Mouse (Mus musculus) lung, postnatal 0 days (tissue): ENCODE measurements around the gene Kif28. TPM values are rescaled to one million over a fixed set of nuclear protein-coding genes. Genes with fewer than 3 reads are reported as not detected.
A peak's percentile ranks its signal among the peaks of the same experiment; 100 is the strongest.

Experiments used
- ATAC-seq: fragments of 200-750 bp; cut with Nextera tagmentation; 2 replicates; pipeline ENCODE4 v1.8.0; 2017; ENCODE audit warnings: moderate library complexity
- DNase-seq: peaks from one replicate; pipeline ENCODE4 v3.0.0-alpha.2; 2016; ENCODE audit warnings: low spot score
- H3K27ac ChIP-seq: fragments of 300-500 bp; sonication (generic); 2 replicates; pipeline ENCODE4 v1.5.1; 2014; ENCODE audit warnings: antibody characterized with exemption, mild to moderate bottlenecking, low read length, mixed read lengths
- H3K27me3 ChIP-seq: fragments of 300-500 bp; sonication (generic); replicated peaks from 2 replicates; pipeline ENCODE4 v1.6.1; 2014; ENCODE audit warnings: low read length, mixed read lengths; ENCODE audit not compliant: insufficient read depth
- H3K36me3 ChIP-seq: fragments of 300-500 bp; sonication (generic); 2 replicates; pipeline ENCODE4 v1.6.1; 2014; ENCODE audit warnings: low read length, mixed read lengths; ENCODE audit not compliant: insufficient read depth
- H3K4me1 ChIP-seq: fragments of 300-500 bp; sonication (generic); 2 replicates; pipeline ENCODE4 v1.6.1; 2014; ENCODE audit warnings: antibody characterized with exemption, low read depth, low read length, mixed read lengths; ENCODE audit not compliant: insufficient read depth
- H3K4me2 ChIP-seq: fragments of 300-500 bp; sonication (generic); replicated peaks from 2 replicates; pipeline ENCODE4 v1.6.1; 2014; ENCODE audit warnings: low read depth, mild to moderate bottlenecking, low read length, moderate library complexity, mixed read lengths
- H3K4me3 ChIP-seq: fragments of 300-500 bp; sonication (generic); 2 replicates; pipeline ENCODE4 v1.5.1; 2014; ENCODE audit warnings: low read depth, low read length
- H3K9ac ChIP-seq: fragments of 300-500 bp; sonication (generic); replicated peaks from 2 replicates; pipeline ENCODE4 v1.6.1; 2014; ENCODE audit warnings: low read depth, mild to moderate bottlenecking
- H3K9me3 ChIP-seq: fragments of 300-500 bp; sonication (generic); 2 replicates; pipeline ENCODE4 v1.6.1; 2016; ENCODE audit warnings: low read length, mixed read lengths
- CTCF ChIP-seq: IDR thresholded peaks from 2 replicates; pipeline ENCODE4 v1.5.1; 2016; ENCODE audit warnings: antibody characterized with exemption, mild to moderate bottlenecking
- EP300 ChIP-seq: IDR thresholded peaks from 2 replicates; pipeline ENCODE4 v1.6.1; 2016; ENCODE audit warnings: antibody characterized with exemption, mild to moderate bottlenecking, control low read depth
- WGBS: fragments of 180-500 bp; shearing (Covaris S2); extraction: QIAGEN DNeasy Blood & Tissue Kit; methylation state at CpG from one replicate; pipeline ENCODE4 v1.1.7; 2014; 5-methylcytosine and 5-hydroxymethylcytosine counted together
- polyA plus RNA-seq: library from polyadenylated mRNA; unstranded; fragments of >200 nt; fragmentation: Nextera tagmentation; extraction: Ambion mirVana; gene quantifications from 2 replicates; pipeline ENCODE4 v1.2.1, GENCODE M21; 2015

Gene Kif28
- polyA plus RNA-seq, 1 experiment from 2014 or later = not detected

GRCm38 (mm10) chr1:179674355-179674754, 70.7 kb downstream of the Kif28 start:
- WGBS = 90% methylated on average over 3 of the region's 3 CpGs
- Histone ChIP-seq H3K4me3 (no peak overlapping the region), H3K27me3 (no peaks in the 10 kb centered on the region), H3K36me3 (no peaks in the 10 kb centered on the region), H3K27ac (no peak overlapping the region), H3K4me2 (no peak overlapping the region), H3K9me3 (no peaks in the 10 kb centered on the region), H3K4me1 (no peaks in the 10 kb centered on the region), H3K9ac (no peak overlapping the region)
- ATAC-seq (no peak), DNase-seq (no peak)
- no peak for TF ChIP-seq CTCF
- no peak for TF ChIP-seq EP300

- Histone ChIP-seq H3K27me3 (no peaks in the 10 kb centered on the region), H3K36me3 (no peaks in the 10 kb centered on the region), H3K4me1 (no peaks in the 10 kb centered on the region), H3K27ac (peak overlapping the region; percentile 73; the same call in 1 of the 2 replicates), H3K4me3 (peak overlapping the region; percentile 84), H3K9me3 (no peaks in the 10 kb centered on the region), H3K9ac (peak overlapping the region; percentile 79), H3K4me2 (peak overlapping the region; percentile 89)
- 12% methylated on average over 12 of the region's 12 CpGs for WGBS
- TF ChIP-seq EP300 = no peak
- peak; percentile 23; the same call in 1 of the 2 replicates for TF ChIP-seq CTCF
- ATAC-seq = no peak
- DNase-seq = peak; percentile 55
Measured at GRCm38 (mm10) chr1:179668836-179669537, 76.1 kb downstream of the Kif28 start.

GRCm38 (mm10) chr1:179668013-179668805, 76.9 kb downstream of the Kif28 start, which contains the start of gene Sccpdh:
Gene Sccpdh, plus strand, starts transcription at chr1:179668210.
- DNase-seq (peak; percentile 92), ATAC-seq (peak; percentile 97)
- Histone ChIP-seq H3K9ac (peak within 1 kb of the TSS; percentile 79), H3K27me3 (no peaks in the 10 kb centered on the region), H3K36me3 (no peaks in the 10 kb centered on the region), H3K4me2 (peak within 1 kb of the TSS; percentile 89), H3K9me3 (no peaks in the 10 kb centered on the region), H3K4me3 (peak within 1 kb of the TSS; percentile 84), H3K4me1 (no peaks in the 10 kb centered on the region), H3K27ac (peak within 1 kb of the TSS; percentile 73)
- under 1% methylated on average over 73 of the region's 84 CpGs for WGBS
- TF ChIP-seq CTCF (no peak), EP300 (no peak)

- Histone ChIP-seq H3K9ac (peak overlapping the region; percentile 79; the same call in 1 of the 2 replicates), H3K4me2 (peak overlapping the region; percentile 89), H3K9me3 (no peaks in the 10 kb centered on the region), H3K4me1 (no peaks in the 10 kb centered on the region), H3K36me3 (no peaks in the 10 kb centered on the region), H3K27ac (peak overlapping the region; percentile 73; the same call in 1 of the 2 replicates), H3K4me3 (peak overlapping the region; percentile 84), H3K27me3 (no peaks in the 10 kb centered on the region)
- TF ChIP-seq EP300 = no peak
- no peak for TF ChIP-seq CTCF
- 10% methylated on average over 7 of the region's 7 CpGs for WGBS
- DNase-seq (peak; percentile 6), ATAC-seq (no peak)
Measured at GRCm38 (mm10) chr1:179667450-179667849, 77.6 kb downstream of the Kif28 start.

- no peaks in the 10 kb centered on the region for H3K36me3 ChIP-seq
- no peaks in the 10 kb centered on the region for H3K27me3 ChIP-seq
- TF ChIP-seq CTCF = no peak
- 73% methylated on average over 2 of the region's 2 CpGs for WGBS
- no peak overlapping the region for H3K27ac ChIP-seq
- no peak overlapping the region for H3K9ac ChIP-seq
- no peak overlapping the region for H3K4me3 ChIP-seq
- H3K4me2 ChIP-seq = no peak overlapping the region
- DNase-seq (no peak), ATAC-seq (no peak)
- H3K9me3 ChIP-seq = no peaks in the 10 kb centered on the region
- no peaks in the 10 kb centered on the region for H3K4me1 ChIP-seq
Measured at GRCm38 (mm10) chr1:179666971-179667370, 78.1 kb downstream of the Kif28 start.

GRCm38 (mm10) chr1:179664309-179664930, 80.7 kb downstream of the Kif28 start:
- 45% methylated on average over 4 of the region's 4 CpGs for WGBS
- Histone ChIP-seq H3K27ac (no peak overlapping the region), H3K27me3 (no peaks in the 10 kb centered on the region), H3K4me1 (no peaks in the 10 kb centered on the region), H3K9me3 (no peaks in the 10 kb centered on the region), H3K4me2 (no peak overlapping the region), H3K9ac (no peak overlapping the region), H3K4me3 (no peak overlapping the region), H3K36me3 (no peaks in the 10 kb centered on the region)
- DNase-seq (no peak), ATAC-seq (no peak)
- TF ChIP-seq EP300 (no peak), CTCF (no peak)
